Mouse (Mus musculus): ENCODE results near the gene Dusp10. TPM values are rescaled to one million over a fixed set of nuclear protein-coding genes. Genes with fewer than 3 reads are reported as not detected.

Gene Dusp10
- polyA plus RNA-seq, 1 experiment from 2014 or later, result 5.8 TPM

- H3K27ac ChIP-seq (ENCODE audit: low read depth, low read length), result no peak overlapping the region
- no peaks in the 10 kb centered on the region for H3K36me3 ChIP-seq (ENCODE audit: control insufficient read depth, insufficient read depth, low read length)
- H3K27me3 ChIP-seq (ENCODE audit: control insufficient read depth, insufficient read depth, low read length), result no peaks in the 10 kb centered on the region
- 0 out of 2 replicates have a peak, but pooled peaks cover 2% of the 10 kb centered on the region for H3K4me1 ChIP-seq (ENCODE audit: control insufficient read depth, insufficient read depth, low read length)
- H3K4me3 ChIP-seq (ENCODE audit: low read depth, low read length), result no peak overlapping the region
- H3K4me2 ChIP-seq (ENCODE audit: low read depth), result no peak overlapping the region
- no peak overlapping the region for H3K9ac ChIP-seq (ENCODE audit: low read length)
- H3K9me3 ChIP-seq (ENCODE audit: control insufficient read depth, low read length), result no peaks in the 10 kb centered on the region
- ATAC-seq (ENCODE audit: insufficient read depth, low FRiP score, low TSS enrichment), result no peak
- WGBS, result 33% methylated on average over 6 of the region's 6 CpGs
- DNase-seq (ENCODE audit: low spot score), result no peak
Measured at GRCm38 (mm10) chr1:184019722-184020107, 6.6 kb downstream of the Dusp10 start.

GRCm38 (mm10) chr1:184023971-184024370 lies 10.9 kb downstream of the Dusp10 start:
- no peak for ATAC-seq (ENCODE audit: insufficient read depth, low FRiP score, low TSS enrichment)
- H3K4me1 ChIP-seq (ENCODE audit: control insufficient read depth, insufficient read depth, low read length), result 0 out of 2 replicates have a peak, but pooled peaks cover 2% of the 10 kb centered on the region
- 73% methylated on average over 2 of the region's 2 CpGs for WGBS
- no peak overlapping the region for H3K27ac ChIP-seq (ENCODE audit: low read depth, low read length)
- no peaks in the 10 kb centered on the region for H3K27me3 ChIP-seq (ENCODE audit: control insufficient read depth, insufficient read depth, low read length)
- no peak for DNase-seq (ENCODE audit: low spot score)
- H3K4me3 ChIP-seq (ENCODE audit: low read depth, low read length), result no peak overlapping the region
- no peak overlapping the region for H3K4me2 ChIP-seq (ENCODE audit: low read depth)
- H3K9ac ChIP-seq (ENCODE audit: low read length), result no peak overlapping the region
- no peaks in the 10 kb centered on the region for H3K9me3 ChIP-seq (ENCODE audit: control insufficient read depth, low read length)
- H3K36me3 ChIP-seq (ENCODE audit: control insufficient read depth, insufficient read depth, low read length), result no peaks in the 10 kb centered on the region

DNA sequence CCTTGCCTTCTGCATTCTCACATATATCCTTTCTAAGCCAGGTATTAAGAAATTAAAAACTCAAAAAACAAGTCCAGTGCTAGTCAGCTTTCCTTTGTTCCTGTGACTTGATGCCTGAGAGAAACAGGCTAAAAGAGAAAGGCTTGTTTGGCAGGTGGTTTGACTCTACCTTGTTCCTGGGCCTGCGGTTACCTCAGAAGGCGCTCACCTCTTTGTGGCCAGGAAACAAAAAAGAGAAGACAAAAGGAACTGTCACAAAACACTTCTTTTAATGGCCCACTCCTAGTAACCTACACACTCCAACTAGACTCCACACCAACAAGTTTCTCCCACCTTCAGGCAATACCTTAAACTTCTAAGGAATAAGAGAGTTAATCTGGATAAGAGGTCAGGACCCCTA lies 11.5 kb downstream of the Dusp10 start:
- DNase-seq (ENCODE audit: low spot score) (no peak), ATAC-seq (ENCODE audit: insufficient read depth, low FRiP score, low TSS enrichment) (no peak)
- no peak overlapping the region for H3K4me3 ChIP-seq (ENCODE audit: low read depth, low read length)
- H3K9ac ChIP-seq (ENCODE audit: low read length), result no peak overlapping the region
- no peak overlapping the region for H3K4me2 ChIP-seq (ENCODE audit: low read depth)
- H3K27me3 ChIP-seq (ENCODE audit: control insufficient read depth, insufficient read depth, low read length), result no peaks in the 10 kb centered on the region
- 85% methylated on average over 2 of the region's 2 CpGs for WGBS
- H3K4me1 ChIP-seq (ENCODE audit: control insufficient read depth, insufficient read depth, low read length), result no peaks in the 10 kb centered on the region
- no peaks in the 10 kb centered on the region for H3K36me3 ChIP-seq (ENCODE audit: control insufficient read depth, insufficient read depth, low read length)
- H3K9me3 ChIP-seq (ENCODE audit: control insufficient read depth, low read length), result no peaks in the 10 kb centered on the region
- H3K27ac ChIP-seq (ENCODE audit: low read depth, low read length), result no peak overlapping the region

DNA sequence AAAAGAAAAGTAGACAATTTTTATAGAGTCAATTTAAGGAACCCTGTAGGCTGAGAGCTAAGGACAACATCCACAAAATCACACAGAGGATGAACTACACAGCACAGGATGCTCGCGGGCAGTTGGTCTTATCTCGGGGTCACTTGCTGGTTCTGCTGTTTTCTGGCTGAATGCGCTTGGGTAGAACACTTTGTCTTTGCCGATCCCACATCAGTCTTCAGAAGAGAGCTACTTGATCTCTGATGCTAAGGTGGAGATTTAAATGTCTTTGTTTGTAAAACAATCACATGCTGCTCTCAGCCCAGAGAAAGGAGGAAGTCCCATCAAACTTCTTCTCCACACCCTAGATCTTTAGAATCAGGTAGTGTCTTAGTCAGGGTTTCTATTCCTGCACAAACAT lies 12.0 kb downstream of the Dusp10 start:
- no peaks in the 10 kb centered on the region for H3K9me3 ChIP-seq (ENCODE audit: control insufficient read depth, low read length)
- H3K27ac ChIP-seq (ENCODE audit: low read depth, low read length), result no peak overlapping the region
- DNase-seq (ENCODE audit: low spot score), result no peak
- 96% methylated on average over 5 of the region's 5 CpGs for WGBS
- ATAC-seq (ENCODE audit: insufficient read depth, low FRiP score, low TSS enrichment), result no peak
- no peaks in the 10 kb centered on the region for H3K4me1 ChIP-seq (ENCODE audit: control insufficient read depth, insufficient read depth, low read length)
- no peak overlapping the region for H3K4me2 ChIP-seq (ENCODE audit: low read depth)
- H3K4me3 ChIP-seq (ENCODE audit: low read depth, low read length), result no peak overlapping the region
- H3K36me3 ChIP-seq (ENCODE audit: control insufficient read depth, insufficient read depth, low read length), result no peaks in the 10 kb centered on the region
- H3K27me3 ChIP-seq (ENCODE audit: control insufficient read depth, insufficient read depth, low read length), result no peaks in the 10 kb centered on the region
- no peak overlapping the region for H3K9ac ChIP-seq (ENCODE audit: low read length)

DNA sequence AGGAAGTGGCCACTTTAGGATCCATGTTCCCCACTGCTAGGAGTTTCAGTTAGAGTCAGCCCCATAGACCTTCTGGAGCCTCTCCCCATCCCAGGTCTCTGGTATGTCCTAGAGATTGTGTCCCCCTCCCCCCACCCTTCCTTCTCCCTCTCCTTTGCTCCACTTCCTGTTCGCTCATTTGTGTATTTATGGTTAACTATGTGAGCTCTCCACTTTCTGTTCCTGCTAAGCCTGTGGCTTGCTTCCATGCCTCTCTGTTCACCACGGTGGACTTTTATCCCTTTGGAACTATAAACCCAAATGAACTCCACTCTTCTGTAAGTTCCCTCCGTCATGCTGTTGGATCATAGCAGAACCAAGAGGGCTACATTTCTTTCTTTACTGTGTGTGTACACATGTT lies 13.9 kb downstream of the Dusp10 start:
- no peaks in the 10 kb centered on the region for H3K4me1 ChIP-seq (ENCODE audit: control insufficient read depth, insufficient read depth, low read length)
- no peak overlapping the region for H3K4me3 ChIP-seq (ENCODE audit: low read depth, low read length)
- no peak overlapping the region for H3K4me2 ChIP-seq (ENCODE audit: low read depth)
- no peak for DNase-seq (ENCODE audit: low spot score)
- H3K27ac ChIP-seq (ENCODE audit: low read depth, low read length), result no peak overlapping the region
- no peak for ATAC-seq (ENCODE audit: insufficient read depth, low FRiP score, low TSS enrichment)
- H3K36me3 ChIP-seq (ENCODE audit: control insufficient read depth, insufficient read depth, low read length), result no peaks in the 10 kb centered on the region
- 85% methylated on average over 3 of the region's 3 CpGs for WGBS
- no peaks in the 10 kb centered on the region for H3K27me3 ChIP-seq (ENCODE audit: control insufficient read depth, insufficient read depth, low read length)
- no peaks in the 10 kb centered on the region for H3K9me3 ChIP-seq (ENCODE audit: control insufficient read depth, low read length)
- no peak overlapping the region for H3K9ac ChIP-seq (ENCODE audit: low read length)

- Histone ChIP-seq H3K4me3 (ENCODE audit: low read depth, low read length) (no peak overlapping the region), H3K4me2 (ENCODE audit: low read depth) (no peak overlapping the region), H3K9me3 (ENCODE audit: control insufficient read depth, low read length) (no peaks in the 10 kb centered on the region), H3K27ac (ENCODE audit: low read depth, low read length) (no peak overlapping the region), H3K36me3 (ENCODE audit: control insufficient read depth, insufficient read depth, low read length) (no peaks in the 10 kb centered on the region), H3K27me3 (ENCODE audit: control insufficient read depth, insufficient read depth, low read length) (no peaks in the 10 kb centered on the region), H3K9ac (ENCODE audit: low read length) (no peak overlapping the region), H3K4me1 (ENCODE audit: control insufficient read depth, insufficient read depth, low read length) (peaks cover 5% of the 10 kb centered on the region)
- 88% methylated on average over 8 of the region's 8 CpGs for WGBS
- DNase-seq (ENCODE audit: low spot score) (no peak), ATAC-seq (ENCODE audit: insufficient read depth, low FRiP score, low TSS enrichment) (no peak)
Measured at GRCm38 (mm10) chr1:184030070-184030802, 17.1 kb downstream of the Dusp10 start.

- DNase-seq (ENCODE audit: low spot score), result no peak
- no peak; the same call in 1 of the 2 replicates for ATAC-seq (ENCODE audit: insufficient read depth, low FRiP score, low TSS enrichment)
- peak overlapping the region; percentile 96 for H3K27ac ChIP-seq (ENCODE audit: low read depth, low read length)
- peaks cover 8% of the 10 kb centered on the region for H3K4me1 ChIP-seq (ENCODE audit: control insufficient read depth, insufficient read depth, low read length)
- peak overlapping the region; percentile 95 for H3K9ac ChIP-seq (ENCODE audit: low read length)
- H3K4me3 ChIP-seq (ENCODE audit: low read depth, low read length), result peak overlapping the region; percentile 67
- no peaks in the 10 kb centered on the region for H3K9me3 ChIP-seq (ENCODE audit: control insufficient read depth, low read length)
- peak overlapping the region; percentile 82 for H3K4me2 ChIP-seq (ENCODE audit: low read depth)
- WGBS, result 20% methylated on average over 19 of the region's 19 CpGs
- H3K36me3 ChIP-seq (ENCODE audit: control insufficient read depth, insufficient read depth, low read length), result no peaks in the 10 kb centered on the region
- no peaks in the 10 kb centered on the region for H3K27me3 ChIP-seq (ENCODE audit: control insufficient read depth, insufficient read depth, low read length)
Measured at GRCm38 (mm10) chr1:184032682-184033389, 19.7 kb downstream of the Dusp10 start.

DNA sequence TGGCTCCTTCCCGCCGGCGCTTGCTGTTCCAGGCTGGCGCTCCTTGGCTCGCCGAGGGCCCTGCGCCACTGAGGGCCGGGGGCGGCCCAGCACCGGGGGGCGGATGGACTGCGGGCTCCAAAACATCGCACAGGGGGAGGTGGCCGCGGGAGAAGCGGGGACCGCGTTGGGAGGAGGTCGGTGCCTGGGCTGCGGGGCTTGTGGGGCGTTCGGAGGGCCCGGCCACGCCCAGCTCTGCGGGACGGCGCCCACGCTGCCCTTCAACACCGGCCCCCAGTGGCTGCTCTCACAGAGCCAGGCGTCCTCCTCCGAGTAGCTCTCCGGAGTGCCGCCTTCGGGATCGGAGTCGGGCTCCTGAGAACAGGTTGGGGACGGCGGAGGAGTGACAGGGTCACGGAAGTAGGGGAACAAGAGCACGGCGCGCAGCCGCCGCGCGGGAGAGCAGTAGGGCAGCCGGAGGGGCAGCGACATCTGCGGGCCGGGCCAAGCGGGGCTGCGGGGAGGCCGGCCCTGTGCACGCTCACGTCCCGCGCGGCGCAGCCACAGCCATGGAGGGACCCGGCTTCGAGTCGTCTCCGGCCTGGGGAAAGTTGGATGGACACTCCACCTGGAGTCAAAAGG lies 20.4 kb downstream of the Dusp10 start:
- Histone ChIP-seq H3K4me3 (ENCODE audit: low read depth, low read length) (peak overlapping the region; percentile 67), H3K4me1 (ENCODE audit: control insufficient read depth, insufficient read depth, low read length) (peaks cover 8% of the 10 kb centered on the region), H3K27ac (ENCODE audit: low read depth, low read length) (peak overlapping the region; percentile 96), H3K27me3 (ENCODE audit: control insufficient read depth, insufficient read depth, low read length) (no peaks in the 10 kb centered on the region), H3K9me3 (ENCODE audit: control insufficient read depth, low read length) (no peaks in the 10 kb centered on the region), H3K9ac (ENCODE audit: low read length) (peak overlapping the region; percentile 95), H3K4me2 (ENCODE audit: low read depth) (peak overlapping the region; percentile 82), H3K36me3 (ENCODE audit: control insufficient read depth, insufficient read depth, low read length) (no peaks in the 10 kb centered on the region)
- DNase-seq (ENCODE audit: low spot score) (no peak), ATAC-seq (ENCODE audit: insufficient read depth, low FRiP score, low TSS enrichment) (peak; percentile 76)
- WGBS, result under 1% methylated on average over 63 of the region's 63 CpGs

All from neural tube, embryonic 11.5 days (tissue).